Mouse (Mus musculus) Muller cell, postnatal 12 days (primary cell): ENCODE results near the gene Clec16a.

Source experiments
- DNase-seq: peaks from one replicate; pipeline ENCODE4 v3.0.0-alpha.2; 2015; ENCODE audit errors: inconsistent ontology term

The Clec16a gene

DNA sequence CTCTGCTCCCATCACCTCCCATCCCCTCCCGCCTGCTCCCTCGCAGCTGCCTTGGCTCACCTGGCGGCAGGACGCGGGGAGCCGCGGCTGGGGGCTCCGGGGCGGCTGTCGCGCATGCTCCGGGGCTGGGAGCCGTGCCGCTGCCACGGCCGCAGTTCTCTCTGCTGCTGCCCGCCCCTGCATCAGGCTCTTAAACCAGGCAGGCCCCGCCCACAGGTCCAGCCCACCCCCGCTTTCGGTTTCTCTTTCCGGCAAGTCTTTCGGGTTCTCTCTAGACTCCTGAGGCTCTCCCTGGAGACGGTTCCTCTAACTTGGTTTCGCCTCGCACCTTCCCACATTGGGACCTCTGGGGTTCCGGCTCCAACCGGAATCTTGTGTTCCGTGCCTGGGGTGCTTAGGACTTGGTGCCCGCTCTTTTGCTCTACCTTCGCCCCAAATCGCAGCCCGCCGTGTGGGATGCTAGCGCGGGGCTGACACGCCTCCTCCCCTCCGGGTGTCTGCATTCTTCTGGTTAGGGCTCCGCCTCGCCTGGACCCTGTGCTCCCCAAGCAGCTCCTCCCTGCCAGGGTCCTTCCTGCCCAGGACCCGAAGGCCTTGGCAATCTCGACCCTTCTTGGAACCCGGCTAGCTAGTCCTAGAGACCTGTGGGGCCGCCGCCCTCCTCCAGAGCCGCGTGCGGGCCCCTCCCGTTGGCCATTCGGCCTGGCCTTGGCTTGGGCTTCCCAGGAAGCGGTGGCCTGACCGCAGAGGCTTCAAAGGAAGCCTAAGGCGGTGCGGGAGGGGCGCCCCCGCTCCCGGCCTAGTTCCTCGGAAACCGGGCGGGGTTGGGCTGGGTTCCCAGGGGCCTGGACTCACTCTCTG lies 240.5 kb downstream of the Clec16a start, which contains the start of gene Socs1:
Gene Socs1, minus strand, starts transcription at position 166 of the 861 bp plus-strand sequence.
- peak; percentile 98 for DNase-seq

- peak; percentile 89 for DNase-seq
Observed at GRCm38 (mm10) chr16:10786288-10786687, 241.1 kb downstream of the Clec16a start.

- peak; percentile 6 for DNase-seq
Observed at GRCm38 (mm10) chr16:10786782-10787547, 241.8 kb downstream of the Clec16a start.

GRCm38 (mm10) chr16:10787548-10788058 lies 242.5 kb downstream of the Clec16a start:
- no peak for DNase-seq

GRCm38 (mm10) chr16:10788271-10788670 lies 243.1 kb downstream of the Clec16a start, which contains the start of gene Tnp2:
Gene Tnp2 (minus strand): TSS chr16:10788660.
- DNase-seq: no peak

- no peak for DNase-seq
Observed at GRCm38 (mm10) chr16:10788866-10789265, 243.7 kb downstream of the Clec16a start.

GRCm38 (mm10) chr16:10790702-10791101 lies 245.6 kb downstream of the Clec16a start, which contains the start of gene Prm3:
Gene Prm3 (minus strand): TSS chr16:10790914.
- no peak for DNase-seq
